Mouse (Mus musculus) retina, postnatal 7 days (tissue): ENCODE results near the gene Dmrtc1b.
"Not testable (repeated sequence)": the region's sequence is repeated elsewhere in the genome, so short reads cannot be mapped to it uniquely, and the experiment has no call there.

Experiments used
- DNase-seq: peaks from one replicate; pipeline ENCODE4 v3.0.0-alpha.2; 2012; ENCODE audit warnings: low read depth, low spot score

Gene Dmrtc1b

GRCm38 (mm10) chrX:102707535-102707934 lies at the start of gene Dmrtc1b, which contains the start of gene Gm9112:
Dmrtc1b (plus strand) TSS chrX:102707865.
Gm9112 (minus strand) TSS chrX:102707635.
- not testable (repeated sequence) for DNase-seq

GRCm38 (mm10) chrX:102660712-102661111 lies 47.0 kb upstream of the Dmrtc1b start:
- no peak for DNase-seq

GRCm38 (mm10) chrX:102666641-102667040 lies 41.0 kb upstream of the Dmrtc1b start:
- no peak for DNase-seq

DNA sequence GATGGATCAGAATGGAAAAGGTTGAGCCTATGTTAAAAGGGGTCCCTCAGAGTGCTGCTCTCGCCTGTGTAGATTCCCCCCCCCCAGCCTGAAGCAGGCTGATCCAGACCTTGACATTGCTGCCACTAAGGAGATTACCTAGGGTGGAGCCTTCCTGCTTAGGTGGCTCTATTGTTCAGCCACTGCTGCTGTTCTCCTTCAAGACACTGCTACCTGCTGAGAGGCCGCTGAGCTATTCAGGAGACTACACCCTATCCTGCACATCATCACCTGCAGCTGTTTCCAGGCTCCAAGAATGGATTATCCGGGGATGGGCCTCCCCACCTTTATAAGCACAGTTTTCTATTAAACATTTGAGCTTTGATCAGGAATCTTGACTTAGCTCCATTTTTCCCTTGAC lies 23.0 kb upstream of the Dmrtc1b start:
- DNase-seq, result not testable (repeated sequence)

DNA sequence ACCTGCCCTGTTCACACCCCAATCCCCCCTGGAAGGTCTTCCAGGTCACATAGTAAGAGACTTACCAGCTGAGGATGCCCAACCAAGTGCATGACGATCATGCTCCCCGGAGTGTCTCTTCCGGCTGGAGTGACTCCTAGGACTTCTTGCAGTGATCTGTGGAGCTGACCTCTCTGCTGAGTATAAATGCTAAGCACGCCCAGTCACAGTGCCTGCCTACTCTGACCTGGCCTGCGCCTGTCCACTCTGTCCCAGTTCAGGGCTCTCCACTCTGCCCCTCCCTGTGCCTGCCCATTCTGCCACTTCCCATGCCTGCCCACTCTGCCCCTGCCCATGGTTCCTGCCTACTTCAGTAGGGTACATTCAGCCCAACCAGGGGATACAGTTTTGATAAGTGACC lies 20.8 kb upstream of the Dmrtc1b start, which contains the start of gene Gm3880:
TSS of gene Gm3880 (minus strand) at position 101 of the 400 bp plus-strand sequence.
- not testable (repeated sequence) for DNase-seq

GRCm38 (mm10) chrX:102689252-102689651 lies 18.4 kb upstream of the Dmrtc1b start:
- peak; percentile 2 for DNase-seq

- DNase-seq, result not testable (repeated sequence)
These were observed 7.0 kb upstream of the Dmrtc1b start for GRCm38 (mm10) chrX:102700636-102701035.

DNA sequence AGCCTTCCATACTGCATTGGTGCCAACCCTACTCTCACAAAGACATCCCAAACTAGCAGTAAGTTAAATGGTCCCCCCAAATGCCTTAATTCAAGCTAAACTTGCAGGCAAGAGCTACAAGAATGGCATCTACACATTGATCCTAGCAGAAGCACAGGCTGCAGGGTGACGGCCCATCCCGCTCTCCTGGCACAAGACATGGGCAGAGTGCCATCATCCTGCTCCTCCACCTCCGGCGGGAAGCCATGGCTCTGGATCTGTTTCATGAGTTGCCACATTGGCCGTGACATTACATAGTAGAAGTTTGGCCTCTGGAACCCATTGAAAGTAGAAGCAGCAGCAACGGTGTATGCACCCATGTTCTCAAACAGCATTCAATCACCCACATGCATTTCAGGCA lies 16.6 kb downstream of the Dmrtc1b start:
- DNase-seq, result not testable (repeated sequence)
